Mouse (Mus musculus) G1E (cell line): ENCODE measurements at regions not wholly inside any gene's neighbourhood (a gene's known extent, or its start where the extent isn't known, plus 50 kb on each side); places are given as distances from the start of the nearest gene placed in this dataset.

Experiments
- ATAC-seq: 2 replicates; pipeline ENCODE4 v1.8.0; 2016; ENCODE audit warnings: mild to moderate bottlenecking; ENCODE audit not compliant: insufficient number of reproducible peaks, poor library complexity, low FRiP score, severe bottlenecking; ENCODE audit errors: extremely low read depth
- DNase-seq: peaks from one replicate; pipeline ENCODE4 v3.0.0; 2012; ENCODE audit warnings: low spot score
- H3K27me3 ChIP-seq: 2 replicates; pipeline ENCODE4 v1.6.1; 2012; ENCODE audit warnings: mild to moderate bottlenecking, low read length, inconsistent platforms; ENCODE audit not compliant: insufficient read depth
- H3K36me3 ChIP-seq: replicated peaks from 2 replicates; pipeline ENCODE3; 2012; ENCODE audit warnings: mild to moderate bottlenecking, inconsistent platforms
- H3K4me1 ChIP-seq: 2 replicates; pipeline ENCODE4 v1.6.1; 2012; ENCODE audit warnings: low read depth, low read length, inconsistent platforms, mixed read lengths; ENCODE audit not compliant: insufficient read depth
- H3K4me3 ChIP-seq: 2 replicates; pipeline ENCODE4 v1.5.1; 2012; ENCODE audit warnings: low read depth, mild to moderate bottlenecking, inconsistent platforms, low read length, moderate library complexity, mixed read lengths
- H3K9me3 ChIP-seq: replicated peaks from 2 replicates; pipeline ENCODE4 v1.6.1; 2012; ENCODE audit warnings: inconsistent platforms
- CTCF ChIP-seq: IDR thresholded peaks from 2 replicates; pipeline ENCODE4 v1.5.1; 2012; ENCODE audit warnings: low read depth, low read length, inconsistent platforms, mixed read lengths
- GATA1 ChIP-seq: IDR thresholded peaks from 2 replicates; pipeline ENCODE4 v1.6.1; 2012; ENCODE audit warnings: borderline replicate concordance, low read length, inconsistent platforms, mixed read lengths
- GATA2 ChIP-seq: IDR thresholded peaks from 2 replicates; pipeline ENCODE4 v1.6.1; 2012; ENCODE audit warnings: low read depth, low read length, inconsistent platforms, borderline replicate concordance
- POLR2AphosphoS5 ChIP-seq: IDR thresholded peaks from 2 replicates; pipeline ENCODE4 v1.6.1; 2012; ENCODE audit warnings: low read depth, low read length, inconsistent platforms; ENCODE audit not compliant: insufficient replicate concordance
- TAL1 ChIP-seq: conservative IDR thresholded peaks from 2 replicates; pipeline ENCODE4 v1.6.1; 2012; ENCODE audit warnings: low read depth, low read length, inconsistent platforms, mixed read lengths

DNA sequence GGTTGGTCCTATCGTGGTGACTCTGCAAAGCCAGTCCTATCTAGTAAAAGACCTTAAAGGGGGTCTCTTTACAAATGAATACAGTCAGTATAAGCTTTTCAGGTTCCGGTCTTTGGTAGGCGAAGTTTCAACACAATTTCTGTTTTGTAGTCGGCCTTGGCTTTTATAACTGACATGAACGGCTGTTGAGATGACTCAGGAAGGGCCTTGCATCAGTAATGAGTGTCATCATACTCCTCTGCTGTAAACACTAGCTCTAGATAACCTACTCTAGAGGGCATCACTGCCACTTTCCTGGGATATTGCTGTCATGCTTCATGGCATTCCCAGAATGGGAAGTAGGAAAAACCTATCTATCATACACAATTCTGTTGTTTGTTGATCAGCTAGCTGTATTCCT lies 312.9 kb downstream of the Klf5 start:
- H3K27me3 ChIP-seq: no peaks in the 10 kb centered on the region
- H3K4me3 ChIP-seq: no peak overlapping the region
- no peak for TF ChIP-seq TAL1
- TF ChIP-seq GATA1: no peak
- no peak for TF ChIP-seq GATA2
- no peak for TF ChIP-seq POLR2AphosphoS5
- no peak for TF ChIP-seq CTCF
- no peaks in the 10 kb centered on the region for H3K36me3 ChIP-seq
- ATAC-seq (no peak), DNase-seq (no peak)
- no peaks in the 10 kb centered on the region for H3K4me1 ChIP-seq
- H3K9me3 ChIP-seq: peaks cover 26% of the 10 kb centered on the region

- TF ChIP-seq GATA2 (no peak), TAL1 (no peak), GATA1 (no peak), CTCF (no peak), POLR2AphosphoS5 (no peak)
- no peak for ATAC-seq
These were observed 313.6 kb downstream of the Klf5 start for GRCm38 (mm10) chr14:99612114-99612513.

DNA sequence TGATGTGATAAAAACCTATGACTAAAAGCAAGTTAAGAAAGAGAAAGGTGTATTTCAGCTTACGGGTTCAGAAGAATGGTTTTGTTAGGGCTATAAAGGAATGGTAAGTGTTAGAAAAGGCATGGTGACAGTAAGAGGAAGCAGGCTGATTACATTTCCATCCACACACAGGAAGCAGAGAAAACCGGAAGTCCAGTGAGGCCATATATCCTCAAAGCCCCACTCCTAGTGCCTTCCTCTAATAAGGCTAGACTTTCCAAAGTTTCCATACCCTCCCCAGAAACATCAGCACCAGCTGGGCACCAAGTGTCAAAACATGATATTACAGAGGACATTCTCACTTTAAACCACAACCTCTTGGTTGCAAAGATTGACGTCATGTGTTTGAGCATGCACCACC lies 316.3 kb downstream of the Klf5 start:
- ATAC-seq (no peak), DNase-seq (no peak)
- Histone ChIP-seq H3K4me3 (no peak overlapping the region), H3K27me3 (no peaks in the 10 kb centered on the region), H3K36me3 (no peaks in the 10 kb centered on the region), H3K9me3 (peaks cover 25% of the 10 kb centered on the region), H3K4me1 (no peaks in the 10 kb centered on the region)
- no peak for TF ChIP-seq GATA1
- no peak for TF ChIP-seq TAL1
- TF ChIP-seq POLR2AphosphoS5: no peak
- TF ChIP-seq GATA2: no peak
- no peak for TF ChIP-seq CTCF

More at GRCm38 (mm10) chr14:99612114-99612513, 313.6 kb downstream of the Klf5 start:
- no peaks in the 10 kb centered on the region for H3K4me1 ChIP-seq
- H3K36me3 ChIP-seq: no peaks in the 10 kb centered on the region
- DNase-seq: no peak
- H3K4me3 ChIP-seq: no peak overlapping the region
- H3K9me3 ChIP-seq: peaks cover 26% of the 10 kb centered on the region
- no peaks in the 10 kb centered on the region for H3K27me3 ChIP-seq

- H3K27me3 ChIP-seq: no peaks in the 10 kb centered on the region
- no peaks in the 10 kb centered on the region for H3K36me3 ChIP-seq
- no peak for TF ChIP-seq GATA2
- TF ChIP-seq CTCF: no peak
- TF ChIP-seq GATA1: no peak
- TF ChIP-seq POLR2AphosphoS5: no peak
- no peak for TF ChIP-seq TAL1
- DNase-seq (no peak), ATAC-seq (no peak)
- H3K4me3 ChIP-seq: no peak overlapping the region
- peaks cover 26% of the 10 kb centered on the region for H3K9me3 ChIP-seq
- H3K4me1 ChIP-seq: no peaks in the 10 kb centered on the region
These were observed 318.3 kb downstream of the Klf5 start for GRCm38 (mm10) chr14:99616655-99617335.

DNA sequence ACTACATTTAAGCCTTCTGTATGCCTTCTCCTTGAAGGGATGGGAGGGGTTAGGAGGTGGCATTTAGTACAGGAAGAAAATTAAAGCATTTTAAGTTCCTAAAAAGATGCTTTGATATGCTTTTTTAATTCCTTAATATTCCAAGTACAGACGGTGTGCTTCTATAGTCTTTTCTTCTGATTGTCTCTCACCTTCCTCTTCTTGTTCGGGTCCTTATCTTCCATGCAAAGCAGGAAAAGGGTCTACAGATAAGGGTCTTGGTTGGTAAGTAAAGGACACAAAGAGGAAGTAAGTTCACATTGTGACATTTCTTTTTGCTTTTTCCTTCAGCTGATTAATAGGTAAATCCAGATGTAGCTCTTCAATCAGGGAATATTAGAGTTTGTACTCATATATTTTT lies 318.9 kb downstream of the Klf5 start:
- no peak overlapping the region for H3K4me3 ChIP-seq
- no peak for TF ChIP-seq TAL1
- TF ChIP-seq POLR2AphosphoS5: no peak
- TF ChIP-seq GATA2: no peak
- no peak for TF ChIP-seq GATA1
- TF ChIP-seq CTCF: no peak
- no peaks in the 10 kb centered on the region for H3K4me1 ChIP-seq
- no peaks in the 10 kb centered on the region for H3K27me3 ChIP-seq
- no peak for DNase-seq
- H3K36me3 ChIP-seq: no peaks in the 10 kb centered on the region
- peaks cover 26% of the 10 kb centered on the region for H3K9me3 ChIP-seq
- no peak for ATAC-seq

- H3K4me1 ChIP-seq: no peaks in the 10 kb centered on the region
- TF ChIP-seq CTCF: no peak
- TF ChIP-seq GATA1: no peak
- no peak for TF ChIP-seq TAL1
- TF ChIP-seq POLR2AphosphoS5: no peak
- no peak for TF ChIP-seq GATA2
- DNase-seq (no peak), ATAC-seq (no peak)
- no peak overlapping the region for H3K4me3 ChIP-seq
- H3K27me3 ChIP-seq: no peaks in the 10 kb centered on the region
- peaks cover 32% of the 10 kb centered on the region for H3K9me3 ChIP-seq
- H3K36me3 ChIP-seq: no peaks in the 10 kb centered on the region
These were observed 323.0 kb downstream of the Klf5 start for GRCm38 (mm10) chr14:99621538-99621937.
